In the genomic region with DNA sequence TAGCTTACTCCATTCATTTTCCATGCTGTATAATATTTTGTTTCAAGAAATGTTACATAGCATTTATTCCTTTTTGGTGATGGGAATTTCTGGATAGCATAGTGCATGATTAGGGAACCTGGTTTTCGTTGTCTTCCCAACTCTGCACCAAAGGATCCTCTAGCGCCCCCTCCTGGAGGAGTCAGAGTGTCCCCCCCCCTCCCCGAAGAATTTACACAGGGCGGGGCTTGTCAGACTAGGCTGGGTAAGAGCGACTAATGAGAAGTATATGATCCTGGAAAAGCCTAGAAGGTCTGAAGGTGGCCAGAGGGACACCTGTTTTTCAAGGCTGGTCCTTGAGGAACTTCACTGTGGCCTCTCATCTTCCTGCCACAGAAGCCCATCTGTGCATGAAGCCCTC, we compare ENCODE assay signal across 10 mouse cellular contexts.
DNase-seq lines count a peak whose midpoint lies in the region; TF ChIP-seq lines count a peak whose summit lies in the region.
"Had no signal": no experiment of that assay in that cellular context is flagged by ENCODE, and none has a peak within 500 bp of the region (broad histone marks: within the 10 kb centered on the region; RNA-seq: fewer than 3 reads in every experiment).

No protein-coding gene starts in this region.

- H3K4me3 ChIP-seq in embryonic fibroblast, embryonic 13.5 days (ENCODE audit: insufficient read depth, low read length) = no peak overlapping the region
- H3K4me3 ChIP-seq: heart, embryonic 13.5 days; myocyte had no signal

- no peak for TF ChIP-seq POLR2A in embryonic fibroblast, embryonic 13.5 days (IDR thresholded peaks at IDR 0.05; ENCODE audit: low read depth, low read length)

- H3K4me1 ChIP-seq in embryonic fibroblast, embryonic 13.5 days (ENCODE audit: control insufficient read depth, insufficient read depth, low read length) = no peaks in the 10 kb centered on the region

- 24% methylated on average over 5 of the region's 5 CpGs for whole genome bisulfite sequencing in large intestine, adult 2 months

- TF ChIP-seq CTCF in embryonic fibroblast, embryonic 13.5 days (IDR thresholded peaks at IDR 0.05; ENCODE audit: borderline replicate concordance, insufficient read depth, low read length) = 0 out of 2 replicates have a peak, but pooled peaks have one; percentile 2

- H3K27ac ChIP-seq in embryonic fibroblast, embryonic 13.5 days (ENCODE audit: insufficient read depth, low read length) = no peak overlapping the region
- H3K27ac ChIP-seq: heart, embryonic 13.5 days had no signal

- DNase-seq in cerebellum, adult 9-10 months = peak; percentile 3
- DNase-seq in cerebellum, adult 18-20 months = no peak
- peak; percentile 18 for DNase-seq in right cerebral cortex, postnatal 14 days
- no peak for DNase-seq in right cerebral cortex, postnatal 10 days (ENCODE audit: low spot score in 2 of 2)
- DNase-seq in large intestine, adult 2 months (ENCODE audit: low read depth, low spot score) = peak; percentile 58
- peak; percentile 4 for DNase-seq in spleen, adult 12 weeks (ENCODE audit: low spot score)
- DNase-seq in cerebellum, adult 8-10 months = no peak

Comparison
In these comparisons a context has a peak if more than half of its experiments do, and no peak if none do; other contexts are left out.
1. DNase-seq: peak in cerebellum, adult 9-10 months (single experiment), right cerebral cortex, postnatal 14 days (single experiment), large intestine, adult 2 months (single experiment) and spleen, adult 12 weeks (single experiment); none in cerebellum, adult 18-20 months (0 of 2), right cerebral cortex, postnatal 10 days (0 of 2) and cerebellum, adult 8-10 months (single experiment).